Mouse (Mus musculus): ENCODE measurements at regions not wholly inside any gene's neighbourhood (a gene's known extent, or its start where the extent isn't known, plus 50 kb on each side); places are given as distances from the start of the nearest gene placed in this dataset.

DNA sequence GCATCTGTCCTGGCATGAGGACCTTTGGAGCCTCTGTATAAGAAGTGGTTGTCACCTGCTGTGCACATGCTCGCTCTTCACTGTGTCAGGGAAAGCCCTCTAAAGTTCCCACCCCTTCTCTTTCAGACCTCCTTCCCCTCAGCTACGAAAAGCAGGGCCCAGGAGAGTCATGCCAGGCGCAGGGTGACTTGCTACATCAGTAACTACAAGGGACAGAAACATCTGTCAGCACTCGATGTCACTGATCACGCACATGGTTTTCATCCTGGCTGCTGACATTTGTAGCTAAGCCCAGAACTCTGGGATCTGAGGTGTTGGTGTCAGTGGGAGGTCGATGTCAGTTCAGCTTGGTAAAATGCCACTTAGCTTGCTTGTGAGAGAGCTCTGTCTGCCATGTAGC, 137.3 kb downstream of the En1 start:
- no peak overlapping the region for H3K27ac ChIP-seq (ENCODE audit: insufficient read depth, low read length)
- no peaks in the 10 kb centered on the region for H3K27me3 ChIP-seq (ENCODE audit: control insufficient read depth, insufficient read depth, low read length)
- H3K4me3 ChIP-seq (ENCODE audit: extremely low read depth, insufficient read depth, insufficient read length), result no peak overlapping the region
- no peaks in the 10 kb centered on the region for H3K36me3 ChIP-seq (ENCODE audit: control insufficient read depth, insufficient read depth, low read length)
- no peak for DNase-seq (ENCODE audit: low read depth in 1 of 2, low spot score in 2 of 2)
- no peaks in the 10 kb centered on the region for H3K4me1 ChIP-seq (ENCODE audit: control insufficient read depth, insufficient read depth, insufficient read length)
- TF ChIP-seq CTCF (IDR thresholded peaks at IDR 0.05; ENCODE audit: extremely low read depth, insufficient read depth, insufficient read length, insufficient replicate concordance), result no peak
- TF ChIP-seq POLR2A (IDR thresholded peaks at IDR 0.05; ENCODE audit: low read depth, low read length), result no peak
- WGBS, result 71% methylated on average over 6 of the region's 6 CpGs

- H3K27ac ChIP-seq (ENCODE audit: insufficient read depth, low read length), result no peak overlapping the region
- no peaks in the 10 kb centered on the region for H3K27me3 ChIP-seq (ENCODE audit: control insufficient read depth, insufficient read depth, low read length)
- no peak overlapping the region for H3K4me3 ChIP-seq (ENCODE audit: extremely low read depth, insufficient read depth, insufficient read length)
- H3K36me3 ChIP-seq (ENCODE audit: control insufficient read depth, insufficient read depth, low read length), result no peaks in the 10 kb centered on the region
- WGBS, result 84% methylated on average over 16 of the region's 16 CpGs
- H3K4me1 ChIP-seq (ENCODE audit: control insufficient read depth, insufficient read depth, insufficient read length), result no peaks in the 10 kb centered on the region
- no peak for TF ChIP-seq POLR2A (IDR thresholded peaks at IDR 0.05; ENCODE audit: low read depth, low read length)
- no peak for TF ChIP-seq CTCF (IDR thresholded peaks at IDR 0.05; ENCODE audit: extremely low read depth, insufficient read depth, insufficient read length, insufficient replicate concordance)
- no peak for DNase-seq (ENCODE audit: low read depth in 1 of 2, low spot score in 2 of 2)
Observed at GRCm38 (mm10) chr1:120741091-120741740, 139.0 kb downstream of the En1 start.

DNA sequence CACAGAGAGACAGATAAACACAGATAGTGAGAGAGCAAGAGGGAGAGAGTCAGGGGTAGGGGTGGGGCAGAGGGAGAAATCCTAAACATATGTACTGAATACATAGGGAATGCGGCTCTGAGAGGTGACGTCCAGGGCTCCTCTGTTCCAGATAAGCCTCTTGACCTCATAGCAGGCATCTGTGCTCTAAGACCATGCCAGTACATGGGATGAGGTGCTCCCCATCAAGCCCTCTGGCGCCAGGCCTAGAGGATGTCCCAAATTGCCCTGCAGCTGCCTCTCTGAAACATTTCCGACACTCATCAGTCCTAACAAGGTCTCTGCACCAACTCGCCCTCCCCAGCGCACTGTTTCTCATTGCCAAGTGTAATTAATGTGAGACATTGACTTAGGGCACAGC, 146.7 kb downstream of the En1 start:
- no peak for DNase-seq (ENCODE audit: low read depth in 1 of 2, low spot score in 2 of 2)
- WGBS, result 92% methylated on average over 6 of the region's 6 CpGs
- no peaks in the 10 kb centered on the region for H3K27me3 ChIP-seq (ENCODE audit: control insufficient read depth, insufficient read depth, low read length)
- no peak overlapping the region for H3K4me3 ChIP-seq (ENCODE audit: extremely low read depth, insufficient read depth, insufficient read length)
- TF ChIP-seq POLR2A (IDR thresholded peaks at IDR 0.05; ENCODE audit: low read depth, low read length) (no peak), CTCF (IDR thresholded peaks at IDR 0.05; ENCODE audit: extremely low read depth, insufficient read depth, insufficient read length, insufficient replicate concordance) (no peak)
- no peaks in the 10 kb centered on the region for H3K4me1 ChIP-seq (ENCODE audit: control insufficient read depth, insufficient read depth, insufficient read length)
- no peaks in the 10 kb centered on the region for H3K36me3 ChIP-seq (ENCODE audit: control insufficient read depth, insufficient read depth, low read length)
- no peak overlapping the region for H3K27ac ChIP-seq (ENCODE audit: insufficient read depth, low read length)

GRCm38 (mm10) chr1:120753406-120753805, 151.2 kb downstream of the En1 start:
- DNase-seq (ENCODE audit: low read depth in 1 of 2, low spot score in 2 of 2), result no peak

GRCm38 (mm10) chr1:120754337-120754736, 152.1 kb downstream of the En1 start:
- 87% methylated on average over 5 of the region's 5 CpGs for WGBS
- no peaks in the 10 kb centered on the region for H3K4me1 ChIP-seq (ENCODE audit: control insufficient read depth, insufficient read depth, insufficient read length)

More at GRCm38 (mm10) chr1:120753406-120753805, 151.2 kb downstream of the En1 start:
- Histone ChIP-seq H3K4me1 (ENCODE audit: control insufficient read depth, insufficient read depth, insufficient read length) (no peaks in the 10 kb centered on the region), H3K27ac (ENCODE audit: insufficient read depth, low read length) (no peak overlapping the region), H3K27me3 (ENCODE audit: control insufficient read depth, insufficient read depth, low read length) (no peaks in the 10 kb centered on the region), H3K36me3 (ENCODE audit: control insufficient read depth, insufficient read depth, low read length) (no peaks in the 10 kb centered on the region), H3K4me3 (ENCODE audit: extremely low read depth, insufficient read depth, insufficient read length) (no peak overlapping the region)
- 95% methylated on average over 1 of the region's 1 CpGs for WGBS
- TF ChIP-seq CTCF (IDR thresholded peaks at IDR 0.05; ENCODE audit: extremely low read depth, insufficient read depth, insufficient read length, insufficient replicate concordance) (no peak), POLR2A (IDR thresholded peaks at IDR 0.05; ENCODE audit: low read depth, low read length) (no peak)

DNA sequence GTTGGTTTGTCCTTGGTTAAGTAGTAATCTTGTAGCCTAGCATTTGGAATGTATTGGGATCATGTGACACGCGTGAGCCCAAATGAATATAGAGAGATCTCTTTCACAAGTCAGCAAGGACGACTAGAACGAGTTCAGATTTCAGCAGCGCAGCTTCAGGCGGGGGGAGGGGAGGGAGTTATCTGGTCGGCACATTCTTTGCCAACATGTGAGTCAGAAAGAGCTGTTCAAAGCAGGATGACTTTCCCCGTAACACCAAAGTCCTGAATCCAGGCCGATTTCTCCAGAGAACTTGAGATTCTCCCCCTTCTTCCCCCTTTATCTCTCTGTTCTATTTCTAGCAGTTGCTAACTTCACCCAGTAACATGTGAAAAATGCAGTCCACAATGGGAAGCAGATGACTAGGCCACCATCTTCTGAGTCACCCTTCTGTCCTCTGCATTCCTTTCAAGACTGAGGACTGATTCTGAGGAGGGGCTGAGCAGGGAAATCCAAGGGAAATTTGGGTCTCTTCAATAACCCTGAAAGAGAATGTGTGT, 155.1 kb downstream of the En1 start:
- DNase-seq (ENCODE audit: low read depth in 1 of 2, low spot score in 2 of 2), result no peak
- H3K4me1 ChIP-seq (ENCODE audit: control insufficient read depth, insufficient read depth, insufficient read length), result no peaks in the 10 kb centered on the region
- no peaks in the 10 kb centered on the region for H3K27me3 ChIP-seq (ENCODE audit: control insufficient read depth, insufficient read depth, low read length)
- 80% methylated on average over 9 of the region's 9 CpGs for WGBS
- no peak overlapping the region for H3K4me3 ChIP-seq (ENCODE audit: extremely low read depth, insufficient read depth, insufficient read length)
- no peaks in the 10 kb centered on the region for H3K36me3 ChIP-seq (ENCODE audit: control insufficient read depth, insufficient read depth, low read length)
- no peak overlapping the region for H3K27ac ChIP-seq (ENCODE audit: insufficient read depth, low read length)
- TF ChIP-seq POLR2A (IDR thresholded peaks at IDR 0.05; ENCODE audit: low read depth, low read length) (no peak), CTCF (IDR thresholded peaks at IDR 0.05; ENCODE audit: extremely low read depth, insufficient read depth, insufficient read length, insufficient replicate concordance) (no peak)

More at GRCm38 (mm10) chr1:120754337-120754736, 152.1 kb downstream of the En1 start:
- TF ChIP-seq CTCF (IDR thresholded peaks at IDR 0.05; ENCODE audit: extremely low read depth, insufficient read depth, insufficient read length, insufficient replicate concordance) (no peak), POLR2A (IDR thresholded peaks at IDR 0.05; ENCODE audit: low read depth, low read length) (no peak)
- Histone ChIP-seq H3K4me3 (ENCODE audit: extremely low read depth, insufficient read depth, insufficient read length) (no peak overlapping the region), H3K36me3 (ENCODE audit: control insufficient read depth, insufficient read depth, low read length) (no peaks in the 10 kb centered on the region), H3K27ac (ENCODE audit: insufficient read depth, low read length) (no peak overlapping the region), H3K27me3 (ENCODE audit: control insufficient read depth, insufficient read depth, low read length) (no peaks in the 10 kb centered on the region)
- DNase-seq (ENCODE audit: low read depth in 1 of 2, low spot score in 2 of 2), result no peak

DNA sequence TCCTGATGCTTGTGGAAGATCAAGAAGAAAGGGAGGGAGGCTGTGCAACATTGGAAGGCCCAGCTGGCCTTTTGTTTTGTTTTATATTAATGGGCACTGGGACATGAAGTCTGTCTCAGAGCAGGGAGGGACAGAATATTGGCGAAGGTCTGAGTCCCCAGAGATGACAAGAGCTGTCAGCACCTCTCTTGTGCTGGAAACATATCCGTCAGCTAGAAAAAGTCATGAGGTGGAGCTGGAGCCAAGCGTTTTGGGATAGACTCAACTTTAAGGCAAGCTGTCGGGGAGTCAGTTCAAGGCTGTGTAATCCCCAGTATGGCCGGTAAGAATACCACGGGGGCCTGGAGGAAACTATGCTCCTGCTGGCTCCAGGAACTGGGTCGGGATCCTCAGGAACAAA, 156.0 kb downstream of the En1 start:
- Histone ChIP-seq H3K27ac (ENCODE audit: insufficient read depth, low read length) (no peak overlapping the region), H3K4me1 (ENCODE audit: control insufficient read depth, insufficient read depth, insufficient read length) (no peaks in the 10 kb centered on the region), H3K4me3 (ENCODE audit: extremely low read depth, insufficient read depth, insufficient read length) (no peak overlapping the region), H3K27me3 (ENCODE audit: control insufficient read depth, insufficient read depth, low read length) (no peaks in the 10 kb centered on the region), H3K36me3 (ENCODE audit: control insufficient read depth, insufficient read depth, low read length) (no peaks in the 10 kb centered on the region)
- DNase-seq (ENCODE audit: low read depth in 1 of 2, low spot score in 2 of 2), result no peak
- WGBS, result 81% methylated on average over 7 of the region's 7 CpGs
- no peak for TF ChIP-seq CTCF (IDR thresholded peaks at IDR 0.05; ENCODE audit: extremely low read depth, insufficient read depth, insufficient read length, insufficient replicate concordance)
- no peak for TF ChIP-seq POLR2A (IDR thresholded peaks at IDR 0.05; ENCODE audit: low read depth, low read length)
